Mouse (Mus musculus): Measurements from ENCODE around the gene Commd6. TPM values are rescaled to one million over a fixed set of nuclear protein-coding genes. Genes with fewer than 3 reads are reported as not detected.

The Commd6 gene
- polyA plus RNA-seq, 1 experiment from 2014 or later = 92.5 TPM

- WGBS = under 1% methylated on average over 77 of the region's 81 CpGs
- Histone ChIP-seq H3K36me3 (no peaks in the 10 kb centered on the region), H3K4me1 (peaks cover 4% of the 10 kb centered on the region), H3K9me3 (no peaks in the 10 kb centered on the region), H3K27ac (peak within 1 kb of the TSS; percentile 52; the same call in 1 of the 2 replicates), H3K4me2 (peak within 1 kb of the TSS; percentile 92), H3K27me3 (no peaks in the 10 kb centered on the region), H3K4me3 (peak within 1 kb of the TSS; percentile 99), H3K9ac (peak within 1 kb of the TSS; percentile 75)
- ATAC-seq (ENCODE audit: borderline replicate concordance, extremely low read depth, low FRiP score, low TSS enrichment) = peak; percentile 92
Observed at GRCm38 (mm10) chr14:101653581-101654525, 13.4 kb upstream of the Commd6 start, which contains the start of gene Uchl3. Gene Uchl3 (plus strand): TSS chr14:101653967.

GRCm38 (mm10) chr14:101652571-101652970 lies 12.1 kb upstream of the Commd6 start:
- H3K4me1 ChIP-seq = peaks cover 4% of the 10 kb centered on the region
- H3K27ac ChIP-seq = no peak overlapping the region
- 86% methylated on average over 6 of the region's 6 CpGs for WGBS
- H3K36me3 ChIP-seq = no peaks in the 10 kb centered on the region
- no peak overlapping the region for H3K4me3 ChIP-seq
- H3K9me3 ChIP-seq = no peaks in the 10 kb centered on the region
- H3K4me2 ChIP-seq = no peak overlapping the region
- ATAC-seq (ENCODE audit: borderline replicate concordance, extremely low read depth, low FRiP score, low TSS enrichment) = no peak
- no peaks in the 10 kb centered on the region for H3K27me3 ChIP-seq
- no peak overlapping the region for H3K9ac ChIP-seq

DNA sequence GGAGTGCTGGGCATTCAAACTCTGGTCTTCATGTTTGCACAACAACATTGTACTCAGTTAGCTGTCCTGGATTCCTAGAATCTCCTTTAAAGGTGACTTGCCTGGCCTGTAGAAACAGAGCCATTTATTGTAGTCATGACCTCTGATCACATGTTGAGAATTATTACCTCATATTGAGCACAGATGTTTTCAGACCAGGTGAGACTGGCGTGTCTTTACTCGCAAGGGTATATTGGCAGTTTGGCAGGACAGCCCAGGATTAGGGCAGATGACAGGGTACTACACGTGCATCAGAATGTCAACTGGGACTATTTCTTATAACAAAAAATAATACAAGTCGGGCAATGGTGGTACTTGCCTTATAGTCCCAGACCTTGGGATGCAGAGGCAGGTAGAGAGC lies 10.1 kb upstream of the Commd6 start:
- no peaks in the 10 kb centered on the region for H3K27me3 ChIP-seq
- H3K4me2 ChIP-seq = no peak overlapping the region
- H3K27ac ChIP-seq = no peak overlapping the region
- no peak overlapping the region for H3K9ac ChIP-seq
- peaks cover 4% of the 10 kb centered on the region for H3K4me1 ChIP-seq
- H3K4me3 ChIP-seq = no peak overlapping the region
- no peak for ATAC-seq (ENCODE audit: borderline replicate concordance, extremely low read depth, low FRiP score, low TSS enrichment)
- no peaks in the 10 kb centered on the region for H3K36me3 ChIP-seq
- no peaks in the 10 kb centered on the region for H3K9me3 ChIP-seq
- 78% methylated on average over 4 of the region's 4 CpGs for WGBS

DNA sequence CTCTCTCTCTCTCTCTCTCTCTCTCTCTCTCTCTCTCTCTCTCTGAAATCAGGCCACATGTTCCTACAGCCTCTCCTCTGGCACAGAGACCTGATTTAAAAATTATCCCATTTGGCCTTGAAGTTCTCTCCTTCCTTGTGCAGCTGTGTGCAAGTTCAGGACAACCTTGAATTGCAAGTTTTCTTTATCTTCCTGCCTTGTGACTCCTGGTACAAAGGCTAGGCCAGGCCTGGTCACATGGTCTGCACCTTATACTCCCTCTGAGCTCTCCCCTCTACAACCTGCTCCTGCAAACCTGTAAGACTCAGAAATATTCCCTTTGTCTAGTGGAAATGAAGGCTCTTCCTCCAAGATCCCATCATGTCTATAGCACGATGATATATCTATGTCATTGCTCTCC lies 4.5 kb upstream of the Commd6 start:
- Histone ChIP-seq H3K4me1 (no peaks in the 10 kb centered on the region), H3K36me3 (no peaks in the 10 kb centered on the region), H3K4me3 (no peak overlapping the region), H3K27ac (no peak overlapping the region), H3K27me3 (no peaks in the 10 kb centered on the region), H3K4me2 (no peak overlapping the region), H3K9ac (no peak overlapping the region), H3K9me3 (no peaks in the 10 kb centered on the region)
- 74% methylated on average over 1 of the region's 1 CpGs for WGBS
- no peak for ATAC-seq (ENCODE audit: borderline replicate concordance, extremely low read depth, low FRiP score, low TSS enrichment)

- H3K4me2 ChIP-seq = no peak overlapping the region
- H3K9ac ChIP-seq = no peak overlapping the region
- peaks cover 6% of the 10 kb centered on the region for H3K4me1 ChIP-seq
- no peak overlapping the region for H3K27ac ChIP-seq
- H3K27me3 ChIP-seq = no peaks in the 10 kb centered on the region
- no peak for ATAC-seq (ENCODE audit: borderline replicate concordance, extremely low read depth, low FRiP score, low TSS enrichment)
- no peak overlapping the region for H3K4me3 ChIP-seq
- H3K9me3 ChIP-seq = no peaks in the 10 kb centered on the region
- WGBS = 92% methylated on average over 6 of the region's 6 CpGs
- peaks cover 10% of the 10 kb centered on the region; the same call in 1 of the 2 replicates for H3K36me3 ChIP-seq
Observed at GRCm38 (mm10) chr14:101637381-101637780, 3.1 kb downstream of the Commd6 start.

DNA sequence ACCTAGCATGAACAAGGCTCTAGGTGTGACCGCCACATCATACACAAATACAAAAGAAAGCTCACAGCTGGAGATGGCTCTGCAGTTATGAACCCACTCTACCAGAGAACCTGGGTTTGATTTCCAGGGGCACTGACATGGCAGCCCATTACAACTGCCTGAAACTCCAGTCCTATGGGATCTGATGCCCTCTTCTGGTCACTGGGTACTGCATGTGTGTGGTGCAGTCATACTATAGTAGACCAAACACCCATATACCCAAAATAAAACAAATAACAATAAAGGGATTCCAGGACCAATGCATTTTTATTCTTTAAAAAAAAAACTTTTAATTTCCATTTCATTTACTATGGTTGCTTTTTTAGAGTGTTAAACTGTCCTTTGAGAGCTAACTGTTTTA lies 4.7 kb downstream of the Commd6 start:
- no peak overlapping the region for H3K9ac ChIP-seq
- 96% methylated on average over 1 of the region's 1 CpGs for WGBS
- no peak for ATAC-seq (ENCODE audit: borderline replicate concordance, extremely low read depth, low FRiP score, low TSS enrichment)
- H3K4me3 ChIP-seq = no peak overlapping the region
- no peaks in the 10 kb centered on the region for H3K9me3 ChIP-seq
- no peak overlapping the region for H3K4me2 ChIP-seq
- H3K27me3 ChIP-seq = no peaks in the 10 kb centered on the region
- peaks cover 13% of the 10 kb centered on the region for H3K36me3 ChIP-seq
- H3K27ac ChIP-seq = no peak overlapping the region
- H3K4me1 ChIP-seq = peaks cover 6% of the 10 kb centered on the region

DNA sequence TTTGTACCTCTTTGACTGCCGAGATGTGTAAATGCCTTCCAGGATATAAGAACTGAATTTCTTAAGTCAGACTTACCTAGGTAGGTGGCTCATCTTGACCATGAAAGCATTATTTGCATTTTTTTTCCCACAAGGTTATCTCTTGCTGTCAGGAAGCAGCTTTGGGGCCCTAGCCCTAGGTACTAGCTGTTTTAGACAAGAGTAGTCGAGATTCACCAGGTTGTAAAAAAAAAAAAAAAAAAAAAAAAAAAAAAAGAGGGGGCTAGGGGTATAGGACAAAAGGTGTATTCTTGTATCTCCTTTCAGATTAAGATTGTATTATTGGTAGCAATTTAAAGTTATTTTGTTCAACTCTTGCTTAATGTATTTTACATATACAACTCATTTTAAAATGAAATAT lies 9.9 kb downstream of the Commd6 start:
- Histone ChIP-seq H3K36me3 (peaks cover 13% of the 10 kb centered on the region), H3K4me3 (no peak overlapping the region), H3K9ac (no peak overlapping the region), H3K27me3 (no peaks in the 10 kb centered on the region), H3K4me2 (no peak overlapping the region), H3K4me1 (no peaks in the 10 kb centered on the region), H3K9me3 (no peaks in the 10 kb centered on the region), H3K27ac (no peak overlapping the region)
- ATAC-seq (ENCODE audit: borderline replicate concordance, extremely low read depth, low FRiP score, low TSS enrichment) = no peak
- 74% methylated on average over 2 of the region's 2 CpGs for WGBS

DNA sequence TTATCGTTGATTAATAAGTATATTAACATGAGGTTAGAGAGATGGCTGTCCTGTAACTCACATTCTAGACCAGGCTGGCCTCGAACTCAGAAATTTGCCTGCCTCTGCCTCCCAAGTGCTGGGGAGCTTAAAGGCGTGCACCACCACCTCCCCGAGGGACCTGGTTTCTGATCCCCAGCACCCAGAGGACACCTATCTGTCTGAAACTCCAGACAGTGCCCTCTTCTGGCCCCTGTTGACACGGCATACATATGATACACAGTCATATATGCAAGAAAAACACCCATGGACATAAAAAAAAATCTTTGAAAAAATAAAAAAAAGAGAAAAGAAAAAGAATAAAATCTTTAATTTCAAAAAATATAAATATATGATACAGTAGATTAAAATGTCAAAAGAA lies 22.8 kb downstream of the Commd6 start:
- no peaks in the 10 kb centered on the region for H3K9me3 ChIP-seq
- H3K27me3 ChIP-seq = no peaks in the 10 kb centered on the region
- ATAC-seq (ENCODE audit: borderline replicate concordance, extremely low read depth, low FRiP score, low TSS enrichment) = no peak
- H3K4me1 ChIP-seq = no peaks in the 10 kb centered on the region
- H3K27ac ChIP-seq = no peak overlapping the region
- WGBS = 89% methylated on average over 5 of the region's 5 CpGs
- H3K9ac ChIP-seq = no peak overlapping the region
- no peak overlapping the region for H3K4me3 ChIP-seq
- no peaks in the 10 kb centered on the region for H3K36me3 ChIP-seq
- no peak overlapping the region for H3K4me2 ChIP-seq

DNA sequence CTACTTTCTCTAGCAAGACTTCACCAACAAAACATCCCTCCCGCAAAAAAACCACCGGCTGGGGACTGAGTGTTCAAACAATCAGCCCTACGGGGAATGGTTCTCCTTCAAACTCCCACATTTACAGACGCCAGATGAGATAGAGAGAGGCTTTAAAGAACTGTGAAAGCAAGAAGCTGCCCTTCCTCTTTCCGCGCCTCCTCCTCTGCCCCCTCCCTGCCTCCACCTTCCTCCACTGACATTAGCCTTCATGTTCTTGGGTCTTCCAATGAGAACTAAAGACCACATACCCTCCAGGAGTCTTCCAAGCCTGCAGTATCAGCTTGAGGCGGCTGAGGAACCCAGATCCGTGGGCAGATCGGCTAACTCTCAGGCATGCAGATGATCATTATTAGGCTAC lies 24.3 kb downstream of the Commd6 start:
- no peaks in the 10 kb centered on the region for H3K27me3 ChIP-seq
- H3K4me1 ChIP-seq = no peaks in the 10 kb centered on the region
- H3K4me2 ChIP-seq = no peak overlapping the region
- H3K4me3 ChIP-seq = no peak overlapping the region
- ATAC-seq (ENCODE audit: borderline replicate concordance, extremely low read depth, low FRiP score, low TSS enrichment) = no peak
- H3K27ac ChIP-seq = no peak overlapping the region
- WGBS = 57% methylated on average over 9 of the region's 9 CpGs
- no peak overlapping the region for H3K9ac ChIP-seq
- H3K9me3 ChIP-seq = no peaks in the 10 kb centered on the region
- no peaks in the 10 kb centered on the region for H3K36me3 ChIP-seq

GRCm38 (mm10) chr14:101613206-101613605 lies 27.3 kb downstream of the Commd6 start:
- H3K4me3 ChIP-seq = no peak overlapping the region
- H3K27me3 ChIP-seq = no peaks in the 10 kb centered on the region
- no peaks in the 10 kb centered on the region for H3K36me3 ChIP-seq
- H3K4me1 ChIP-seq = no peaks in the 10 kb centered on the region
- no peak overlapping the region for H3K9ac ChIP-seq
- H3K27ac ChIP-seq = no peak overlapping the region
- ATAC-seq (ENCODE audit: borderline replicate concordance, extremely low read depth, low FRiP score, low TSS enrichment) = no peak
- no peak overlapping the region for H3K4me2 ChIP-seq
- no peaks in the 10 kb centered on the region for H3K9me3 ChIP-seq
- 68% methylated on average over 1 of the region's 1 CpGs for WGBS

- no peaks in the 10 kb centered on the region for H3K36me3 ChIP-seq
- no peak for ATAC-seq (ENCODE audit: borderline replicate concordance, extremely low read depth, low FRiP score, low TSS enrichment)
- H3K4me3 ChIP-seq = no peak overlapping the region
- no peaks in the 10 kb centered on the region for H3K9me3 ChIP-seq
- H3K4me2 ChIP-seq = no peak overlapping the region
- 57% methylated on average over 10 of the region's 10 CpGs for WGBS
- H3K4me1 ChIP-seq = peaks cover 7% of the 10 kb centered on the region
- H3K9ac ChIP-seq = no peak overlapping the region
- H3K27ac ChIP-seq = no peak overlapping the region
- no peaks in the 10 kb centered on the region for H3K27me3 ChIP-seq
Observed at GRCm38 (mm10) chr14:101610701-101611100, 29.8 kb downstream of the Commd6 start.

DNA sequence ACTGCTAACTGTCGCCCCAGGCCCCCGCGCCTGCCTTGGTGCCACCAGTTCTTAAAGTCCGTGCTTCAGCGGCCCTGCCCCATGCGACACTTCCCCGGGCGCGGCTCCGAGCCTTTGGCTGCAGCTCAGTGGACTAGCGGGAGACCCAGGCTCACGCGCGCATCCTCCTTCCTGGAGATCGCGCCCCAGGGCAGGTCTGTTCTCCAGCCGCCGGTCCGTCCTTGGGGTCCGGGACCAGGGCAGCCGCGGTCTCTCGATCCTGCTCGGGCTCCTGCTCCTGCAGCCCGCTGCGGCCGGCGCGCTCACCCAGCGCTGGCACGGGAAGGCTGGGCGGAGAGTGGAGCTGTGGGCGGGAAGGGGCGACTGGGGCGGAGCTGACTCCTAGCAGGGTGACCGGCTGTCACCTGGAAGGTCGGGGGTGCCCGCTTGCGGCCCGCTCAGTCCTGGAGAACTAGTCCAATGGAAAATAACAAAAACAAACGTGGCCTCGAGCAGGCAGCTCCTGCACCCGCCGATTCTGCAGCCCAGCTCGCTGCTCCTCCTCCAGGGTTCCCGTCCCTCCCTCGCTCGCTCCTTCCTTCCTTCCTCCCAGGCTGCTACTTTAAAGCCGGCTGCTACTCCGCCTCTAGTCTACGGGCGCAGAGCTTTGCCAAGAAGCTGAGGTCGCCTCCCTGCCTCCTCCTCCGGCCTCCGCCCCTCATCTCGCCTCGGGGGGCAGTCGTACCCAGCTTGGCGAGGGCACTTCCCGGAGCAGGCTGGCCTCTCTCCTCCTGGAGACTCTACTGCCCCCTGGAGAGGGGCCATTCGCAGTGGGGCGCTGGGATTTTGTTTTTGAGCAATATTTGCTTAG lies 31.7 kb downstream of the Commd6 start, which contains the start of gene Tbc1d4:
Tbc1d4 (minus strand) TSS at position 673 of the 850 bp plus-strand sequence.
- under 1% methylated on average over 62 of the region's 62 CpGs for WGBS
- no peaks in the 10 kb centered on the region for H3K36me3 ChIP-seq
- H3K4me1 ChIP-seq = peaks cover 7% of the 10 kb centered on the region
- H3K9ac ChIP-seq = peak within 1 kb of the TSS; percentile 77
- peak within 1 kb of the TSS; percentile 87 for H3K4me3 ChIP-seq
- peak; percentile 91 for ATAC-seq (ENCODE audit: borderline replicate concordance, extremely low read depth, low FRiP score, low TSS enrichment)
- H3K4me2 ChIP-seq = peak within 1 kb of the TSS; percentile 98
- no peaks in the 10 kb centered on the region for H3K9me3 ChIP-seq
- no peaks in the 10 kb centered on the region for H3K27me3 ChIP-seq
- H3K27ac ChIP-seq = peak within 1 kb of the TSS; percentile 78
